Mouse (Mus musculus) liver, embryonic 11.5 days (tissue): Measurements from ENCODE around the gene Coro7. TPM values are rescaled to one million over a fixed set of nuclear protein-coding genes. Genes with fewer than 3 reads are reported as not detected.
A peak's percentile ranks its signal among the peaks of the same experiment; 100 is the strongest.

ENCODE experiments used
- ATAC-seq: fragments of 200-750 bp; cut with Nextera tagmentation; replicated peaks from 2 replicates; pipeline ENCODE4 v1.8.0; 2017; ENCODE audit warnings: moderate number of reproducible peaks, mild to moderate bottlenecking, moderate TSS enrichment, moderate library complexity; ENCODE audit not compliant: low FRiP score
- DNase-seq: peaks from one replicate; pipeline ENCODE4 v3.0.0-alpha.2; 2017; ENCODE audit warnings: low spot score
- H3K27ac ChIP-seq: fragments of 300-500 bp; sonication (generic); 2 replicates; pipeline ENCODE4 v1.5.1; 2014; ENCODE audit warnings: mild to moderate bottlenecking, low read depth, low read length, control low read depth
- H3K27me3 ChIP-seq: fragments of 300-500 bp; sonication (generic); replicated peaks from 2 replicates; pipeline ENCODE4 v1.6.1; 2014; ENCODE audit warnings: low read length, mixed read lengths; ENCODE audit not compliant: control insufficient read depth, insufficient read depth
- H3K36me3 ChIP-seq: fragments of 300-500 bp; sonication (generic); 2 replicates; pipeline ENCODE4 v1.6.1; 2014; ENCODE audit warnings: mild to moderate bottlenecking, low read length, moderate library complexity, mixed read lengths; ENCODE audit not compliant: control insufficient read depth, insufficient read depth
- H3K4me1 ChIP-seq: fragments of 300-500 bp; sonication (generic); replicated peaks from 2 replicates; pipeline ENCODE4 v1.6.1; 2014; ENCODE audit warnings: low read length, mixed read lengths; ENCODE audit not compliant: control insufficient read depth, insufficient read depth
- H3K4me2 ChIP-seq: fragments of 300-500 bp; sonication (generic); 2 replicates; pipeline ENCODE4 v1.6.1; 2014; ENCODE audit warnings: mild to moderate bottlenecking, control low read depth, moderate library complexity
- H3K4me3 ChIP-seq: fragments of 300-500 bp; sonication (generic); 2 replicates; pipeline ENCODE4 v1.5.1; 2014; ENCODE audit warnings: low read depth, low read length, control low read depth
- H3K9ac ChIP-seq: fragments of 300-500 bp; sonication (generic); 2 replicates; pipeline ENCODE4 v1.6.1; 2014; ENCODE audit warnings: low read depth, low read length, control low read depth
- H3K9me3 ChIP-seq: fragments of 300-500 bp; sonication (generic); 2 replicates; pipeline ENCODE4 v1.6.1; 2016; ENCODE audit warnings: low read length, inconsistent platforms, mixed read lengths; ENCODE audit not compliant: control insufficient read depth
- WGBS: fragments of 180-500 bp; shearing (Covaris S2); extraction: QIAGEN DNeasy Blood & Tissue Kit; methylation state at CpG from one replicate; pipeline ENCODE4 v1.1.7; 2014; 5-methylcytosine and 5-hydroxymethylcytosine counted together
- polyA plus RNA-seq: library from polyadenylated mRNA; unstranded; fragments of >200 nt; fragmentation: Nextera tagmentation; extraction: Ambion mirVana; gene quantifications from 2 replicates; pipeline ENCODE4 v1.2.1, GENCODE M21; 2014

Gene Coro7
- polyA plus RNA-seq, 1 experiment from 2014 or later = 18.7 TPM

DNA sequence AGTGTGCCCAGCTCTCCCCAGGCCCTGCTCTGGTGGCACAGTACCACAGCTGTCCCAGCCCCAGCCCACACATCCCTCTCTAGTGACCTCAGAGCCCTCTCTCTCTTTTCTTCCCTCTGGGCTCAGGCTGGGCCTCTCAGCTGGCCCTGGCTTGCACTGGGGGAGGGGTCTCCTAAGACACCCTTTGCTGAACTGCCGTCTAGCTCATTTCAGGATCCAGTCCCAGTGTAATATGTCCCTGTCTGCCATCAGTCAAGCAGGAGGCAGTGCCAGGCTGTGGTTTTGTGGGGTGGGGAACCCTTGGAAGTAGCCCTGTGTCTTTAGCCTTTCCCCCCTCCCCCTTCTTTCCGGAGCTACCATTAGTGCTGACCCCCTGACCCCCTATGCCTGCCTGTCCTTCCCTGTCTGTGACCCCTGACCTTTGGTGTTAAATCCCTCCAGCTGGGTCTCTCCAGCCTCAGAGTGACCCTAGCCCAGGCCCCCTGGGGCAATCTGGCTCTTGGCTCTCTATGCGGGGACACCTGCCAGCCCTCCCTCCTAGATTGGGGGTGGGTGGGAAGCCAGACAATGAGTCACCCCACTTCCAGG, 83.3 kb downstream of the Coro7 start:
- no peak for DNase-seq
- Histone ChIP-seq H3K27ac (peak overlapping the region; percentile 52; the same call in 1 of the 2 replicates), H3K27me3 (peaks cover 33% of the 10 kb centered on the region), H3K4me1 (peaks cover 54% of the 10 kb centered on the region), H3K9ac (peak overlapping the region; percentile 81), H3K4me2 (peak overlapping the region; percentile 82), H3K4me3 (peak overlapping the region; percentile 75), H3K9me3 (no peaks in the 10 kb centered on the region), H3K36me3 (no peaks in the 10 kb centered on the region)
- ATAC-seq = 0 out of 2 replicates have a peak, but pooled peaks have one; percentile 9
- 35% methylated on average over 3 of the region's 3 CpGs for whole genome bisulfite sequencing

DNA sequence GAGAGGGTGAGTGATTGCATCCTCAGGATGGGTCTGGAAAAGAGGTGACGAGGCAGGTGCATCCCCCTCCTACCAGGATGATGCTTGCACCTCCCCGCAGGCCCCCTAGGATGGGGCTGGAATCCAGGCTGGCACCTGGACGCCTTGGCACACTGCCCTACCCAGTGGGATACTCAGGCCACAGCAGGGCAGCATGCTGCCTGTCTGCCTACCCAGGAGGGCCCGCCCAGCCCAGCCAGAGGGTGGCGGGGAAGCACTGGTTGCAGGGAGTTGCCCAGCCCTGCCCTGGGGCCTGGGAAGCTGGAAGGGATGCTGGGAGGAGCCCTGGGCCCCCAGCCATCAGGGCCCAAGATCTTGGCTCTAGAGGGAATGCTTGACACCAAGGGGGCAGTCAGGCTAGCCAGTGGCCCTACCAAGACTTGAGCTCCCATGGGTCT, 84.0 kb downstream of the Coro7 start:
- DNase-seq (no peak), ATAC-seq (no peak)
- peak overlapping the region; percentile 82 for H3K4me2 ChIP-seq
- H3K4me3 ChIP-seq = peak overlapping the region; percentile 75
- H3K9me3 ChIP-seq = no peaks in the 10 kb centered on the region
- peak overlapping the region; percentile 81 for H3K9ac ChIP-seq
- peak overlapping the region; percentile 52; the same call in 1 of the 2 replicates for H3K27ac ChIP-seq
- peaks cover 48% of the 10 kb centered on the region for H3K4me1 ChIP-seq
- WGBS = 32% methylated on average over 5 of the region's 5 CpGs
- peaks cover 33% of the 10 kb centered on the region for H3K27me3 ChIP-seq
- H3K36me3 ChIP-seq = peaks cover 4% of the 10 kb centered on the region; the same call in 1 of the 2 replicates

DNA sequence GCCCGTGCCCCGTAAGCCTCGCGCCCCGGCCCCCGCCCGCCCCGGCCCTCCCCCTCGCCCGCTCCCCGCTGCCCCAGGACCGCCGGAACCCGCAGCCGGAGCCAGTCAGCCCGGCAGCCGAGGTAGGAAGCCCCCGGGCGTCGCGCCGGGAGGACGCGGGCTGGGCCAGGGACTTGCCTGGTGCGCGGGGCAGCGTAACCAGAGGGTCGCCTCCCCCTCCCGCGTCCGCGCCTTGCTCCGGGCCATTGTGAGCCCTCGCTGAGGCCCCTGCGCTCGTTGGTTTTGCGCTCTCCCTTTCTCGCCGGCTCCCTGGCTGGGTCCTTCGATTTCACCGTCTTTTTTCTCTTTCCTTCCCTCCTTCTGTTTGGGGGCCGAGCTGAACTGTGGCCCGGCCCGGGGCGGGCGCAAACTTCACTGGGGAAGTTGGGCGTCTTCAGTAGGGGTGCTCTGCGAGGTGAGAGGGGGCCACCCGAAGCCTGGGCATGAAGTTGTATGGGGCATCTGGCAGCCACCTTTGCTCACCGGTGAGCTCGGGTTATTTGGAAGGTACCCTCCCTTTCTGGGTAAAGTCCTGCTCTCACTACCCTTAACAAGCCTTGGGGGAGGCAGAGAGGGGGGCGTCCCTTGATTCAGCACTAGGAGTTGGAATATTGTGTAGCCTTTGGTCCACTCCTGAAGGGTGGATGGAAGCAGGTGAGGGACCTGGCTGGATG, 84.6 kb downstream of the Coro7 start:
- H3K27me3 ChIP-seq = peaks cover 33% of the 10 kb centered on the region
- WGBS = under 1% methylated on average over 43 of the region's 52 CpGs
- peak overlapping the region; percentile 81 for H3K9ac ChIP-seq
- no peaks in the 10 kb centered on the region for H3K9me3 ChIP-seq
- peak overlapping the region; percentile 74; the same call in 1 of the 2 replicates for H3K27ac ChIP-seq
- H3K4me2 ChIP-seq = peak overlapping the region; percentile 82
- ATAC-seq = no peak
- DNase-seq = no peak
- H3K36me3 ChIP-seq = peaks cover 6% of the 10 kb centered on the region; the same call in 1 of the 2 replicates
- peak overlapping the region; percentile 75 for H3K4me3 ChIP-seq
- peaks cover 43% of the 10 kb centered on the region for H3K4me1 ChIP-seq

DNA sequence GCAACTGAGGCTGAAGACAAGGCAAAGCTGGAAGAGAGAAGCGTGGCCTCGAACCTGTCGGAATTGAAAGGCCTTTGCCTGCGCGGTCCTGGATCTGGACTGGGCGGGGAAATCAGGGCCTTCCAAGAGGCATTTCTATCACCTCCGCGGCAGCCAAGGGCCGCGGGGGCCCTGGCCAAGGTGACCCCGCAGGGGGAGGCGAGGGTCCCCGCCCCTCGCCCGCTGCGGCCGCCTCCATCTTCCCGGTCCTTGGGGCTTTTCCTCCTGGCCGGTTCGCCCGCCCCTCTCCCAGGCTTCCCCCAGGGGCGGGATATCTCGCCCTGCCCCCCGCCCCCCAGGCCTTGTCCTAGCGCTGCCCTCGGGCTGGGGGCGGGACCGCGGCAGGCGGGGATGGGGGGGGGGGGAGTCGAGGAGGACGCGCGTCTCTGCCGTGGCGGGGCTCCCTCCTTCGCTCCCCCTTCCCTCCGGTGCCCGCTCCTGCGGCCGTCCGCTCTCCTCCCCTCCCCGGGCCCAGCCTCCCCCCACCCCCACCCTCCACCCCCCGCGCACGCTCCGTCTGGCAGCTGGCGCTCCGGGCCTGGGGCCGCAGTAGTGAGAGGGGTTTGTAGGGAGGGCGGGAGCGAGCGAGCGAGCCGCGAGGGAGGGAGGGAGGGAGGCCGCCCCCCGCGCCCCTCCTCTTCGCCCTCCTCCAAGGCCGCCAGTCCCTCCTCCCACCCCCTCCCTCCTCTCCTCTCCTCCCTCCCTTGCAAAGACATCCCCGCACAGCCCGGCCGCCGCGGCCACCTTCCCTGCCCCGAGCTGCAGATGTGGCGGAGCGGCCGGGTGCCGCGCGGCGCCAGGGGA, 85.4 kb downstream of the Coro7 start, which contains the start of gene Glis2:
Gene Glis2, plus strand, starts transcription at position 743 of the 843 bp plus-strand sequence.
- Histone ChIP-seq H3K9ac (peak within 1 kb of the TSS; percentile 81), H3K27ac (peak within 1 kb of the TSS; percentile 74), H3K36me3 (peaks cover 6% of the 10 kb centered on the region; the same call in 1 of the 2 replicates), H3K4me1 (peaks cover 40% of the 10 kb centered on the region), H3K4me2 (peak within 1 kb of the TSS; percentile 82), H3K9me3 (no peaks in the 10 kb centered on the region), H3K27me3 (peaks cover 33% of the 10 kb centered on the region), H3K4me3 (peak within 1 kb of the TSS; percentile 75)
- ATAC-seq = peak; percentile 72
- WGBS = 1% methylated on average over 35 of the region's 74 CpGs
- peak; percentile 78 for DNase-seq

DNA sequence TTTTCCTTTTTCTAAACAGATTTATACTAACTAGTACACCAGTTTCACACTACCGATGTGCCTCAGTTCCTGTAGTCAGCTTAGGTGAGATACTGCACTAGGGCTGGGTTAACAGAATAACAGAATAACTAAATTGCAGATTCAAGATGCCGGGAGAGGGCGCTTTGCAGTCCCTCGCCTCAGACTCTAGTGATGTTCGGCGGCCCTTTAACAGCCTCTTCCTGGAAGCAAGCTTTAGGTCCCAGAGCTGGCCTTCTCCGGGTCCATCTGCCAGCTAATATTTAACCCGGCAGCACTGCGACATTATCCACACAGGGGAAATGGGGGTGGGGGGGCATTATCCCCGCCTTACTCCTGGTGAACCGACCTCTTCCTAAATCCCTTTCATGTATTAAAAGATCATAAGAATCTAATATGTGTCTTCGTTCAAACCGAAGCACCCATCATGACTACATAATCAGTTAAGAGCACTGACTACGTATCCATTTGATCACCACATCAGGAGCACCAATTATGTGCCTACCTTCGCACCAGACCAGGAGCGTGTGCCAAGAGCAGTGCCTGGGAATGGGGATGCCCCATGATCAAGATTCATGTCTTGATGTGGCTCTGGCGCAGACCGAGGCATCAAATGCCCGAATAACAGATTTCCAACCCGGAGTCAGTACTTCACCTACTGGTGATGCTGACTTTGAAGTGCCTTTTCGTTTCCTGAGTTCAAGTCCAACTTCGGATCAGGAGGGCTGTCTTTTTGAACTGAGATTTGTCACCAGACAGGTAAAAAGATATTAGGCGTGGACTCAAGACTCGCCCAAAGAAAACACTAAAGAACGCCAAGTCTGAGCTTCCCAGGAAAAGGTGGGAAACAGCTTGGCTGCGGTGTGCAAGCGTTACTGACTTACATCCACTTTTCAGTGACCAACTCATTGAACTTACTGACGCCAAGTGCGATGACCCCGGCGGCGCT, 86.4 kb downstream of the Coro7 start:
- H3K9ac ChIP-seq = peak overlapping the region; percentile 81

DNA sequence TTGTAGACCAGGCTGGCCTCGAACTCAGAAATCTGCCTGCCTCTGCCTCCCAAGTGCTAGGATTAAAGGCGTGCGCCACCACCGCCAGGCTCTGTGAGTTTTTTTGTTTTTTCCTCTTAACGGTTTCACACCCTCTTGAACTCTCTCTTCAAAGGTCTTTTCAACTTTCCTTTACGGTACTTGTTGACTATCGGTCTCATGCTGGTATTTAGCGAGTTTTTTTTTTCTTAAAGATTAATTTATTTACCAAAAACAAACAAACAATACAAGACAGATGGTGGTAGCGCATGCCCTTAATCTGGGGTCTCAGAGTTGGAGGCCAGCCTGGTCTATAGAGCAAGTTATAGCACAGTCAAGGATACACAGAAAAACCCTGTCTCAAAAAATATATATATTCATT, 89.3 kb downstream of the Coro7 start:
- Histone ChIP-seq H3K9ac (no peak overlapping the region), H3K4me2 (no peak overlapping the region), H3K36me3 (peaks cover 6% of the 10 kb centered on the region; the same call in 1 of the 2 replicates), H3K4me3 (no peak overlapping the region), H3K27ac (no peak overlapping the region), H3K27me3 (peaks cover 24% of the 10 kb centered on the region), H3K9me3 (no peaks in the 10 kb centered on the region), H3K4me1 (peaks cover 31% of the 10 kb centered on the region)
- WGBS = 91% methylated on average over 9 of the region's 9 CpGs
- no peak for DNase-seq
- ATAC-seq = no peak

More for the DNA sequence above, 86.4 kb downstream of the Coro7 start:
- no peak for ATAC-seq
- peak overlapping the region; percentile 82 for H3K4me2 ChIP-seq
- WGBS = 21% methylated on average over 32 of the region's 32 CpGs
- peak overlapping the region; percentile 75 for H3K4me3 ChIP-seq
- peaks cover 6% of the 10 kb centered on the region; the same call in 1 of the 2 replicates for H3K36me3 ChIP-seq
- H3K9me3 ChIP-seq = no peaks in the 10 kb centered on the region
- H3K27ac ChIP-seq = peak overlapping the region; percentile 68
- DNase-seq = peak; percentile 54
- peaks cover 31% of the 10 kb centered on the region for H3K4me1 ChIP-seq
- peaks cover 33% of the 10 kb centered on the region for H3K27me3 ChIP-seq

DNA sequence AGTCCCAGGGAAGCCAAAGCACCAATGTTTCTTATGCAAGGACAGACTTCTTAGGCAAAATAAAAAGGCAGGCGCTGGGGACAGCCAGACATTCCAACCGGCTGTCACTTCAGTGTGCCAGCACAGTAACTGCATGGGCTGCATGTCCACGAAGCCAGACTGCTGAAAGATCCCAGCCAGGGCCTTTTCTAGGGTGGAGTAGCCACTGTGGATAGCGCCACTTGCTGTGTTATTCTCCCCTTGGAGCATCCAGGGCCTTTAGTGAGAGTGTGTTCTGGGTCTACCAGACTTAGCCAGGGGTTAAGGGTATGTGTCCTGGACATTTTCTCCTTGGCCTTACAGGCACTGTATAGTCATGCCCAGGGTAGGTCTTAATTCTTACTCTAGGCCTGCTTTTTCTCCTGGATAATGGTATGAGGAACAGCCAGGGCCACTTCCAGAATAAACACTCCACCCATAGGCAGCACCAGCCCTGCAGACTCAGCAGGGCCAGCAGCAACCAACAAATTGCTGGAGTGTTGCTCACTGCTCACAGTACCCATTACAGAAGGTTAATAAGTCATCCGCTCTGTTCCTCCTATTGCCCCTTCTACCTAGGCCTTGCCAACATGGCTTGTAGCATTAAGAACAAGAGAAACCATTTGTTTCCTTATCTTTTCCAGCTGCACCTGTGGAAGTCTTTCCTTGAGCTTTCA, 91.9 kb downstream of the Coro7 start:
- no peak for ATAC-seq
- Histone ChIP-seq H3K9me3 (no peaks in the 10 kb centered on the region), H3K4me1 (peaks cover 30% of the 10 kb centered on the region), H3K4me3 (no peak overlapping the region), H3K4me2 (peak overlapping the region; percentile 68; the same call in 1 of the 2 replicates), H3K36me3 (peaks cover 6% of the 10 kb centered on the region; the same call in 1 of the 2 replicates), H3K27ac (peak overlapping the region; percentile 81; the same call in 1 of the 2 replicates), H3K9ac (peak overlapping the region; percentile 75), H3K27me3 (no peaks in the 10 kb centered on the region)
- no peak for DNase-seq
- WGBS = 74% methylated on average over 5 of the region's 5 CpGs
